Mouse (Mus musculus) neutrophil, adult 5-6 weeks (primary cell): ENCODE data around the gene Arhgap9. TPM values are rescaled to one million over a fixed set of nuclear protein-coding genes. Genes with fewer than 3 reads are reported as not detected.

ENCODE experiments used
- ATAC-seq: fragments of 151-379, 151-347 bp; 2 replicates; pipeline ENCODE4 v1.8.0; 2017; ENCODE audit warnings: mild to moderate bottlenecking, moderate TSS enrichment; ENCODE audit not compliant: insufficient number of reproducible peaks, poor library complexity, low FRiP score, severe bottlenecking; ENCODE audit errors: extremely low read depth
- total RNA-seq: library from RNA; stranded (forward); fragments of 200-1000 nt; gene quantifications from 2 replicates; pipeline ENCODE4 v1.2.3, GENCODE M21; 2017

Gene Arhgap9
- total RNA-seq, 1 experiment from 2014 or later = 150 TPM

DNA sequence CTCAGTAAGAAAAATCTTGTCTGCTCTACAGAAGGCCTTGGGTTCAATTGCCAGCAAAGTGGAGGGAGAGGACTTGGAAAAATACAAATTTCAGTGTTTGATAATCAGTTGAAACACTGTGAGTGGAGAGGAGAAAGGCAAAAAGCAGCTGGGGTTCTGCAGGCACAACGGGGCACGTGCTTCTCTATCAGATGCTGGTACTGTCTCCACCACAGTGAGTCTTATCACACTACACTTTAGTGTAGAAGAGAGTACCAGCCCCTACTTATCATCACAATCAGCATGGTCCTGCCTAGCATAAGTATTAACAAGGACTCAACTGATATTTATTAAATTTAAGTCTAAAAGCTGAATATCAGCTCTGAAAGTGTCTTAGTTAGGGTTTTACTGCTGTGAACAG, 4.5 kb upstream of the Arhgap9 start:
- no peak for ATAC-seq

DNA sequence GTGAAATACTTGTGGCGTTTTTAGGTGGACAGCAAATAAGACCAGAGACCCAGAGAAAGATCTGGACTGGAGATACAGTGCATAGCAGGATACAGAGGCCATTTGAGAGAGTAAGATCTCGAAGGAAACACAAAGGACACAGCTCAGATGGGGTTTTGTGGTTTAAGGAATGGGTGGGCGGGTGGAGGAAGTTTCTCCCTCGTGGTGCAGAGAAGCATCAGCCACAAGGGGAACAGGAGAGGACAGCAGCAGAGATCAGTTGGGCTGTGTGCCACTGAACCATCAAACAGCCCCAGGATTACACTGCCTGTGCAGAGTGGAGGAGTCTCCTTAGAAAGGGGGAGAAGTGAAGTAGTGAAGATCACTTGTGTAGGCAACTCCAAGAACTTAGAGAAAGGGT, 3.8 kb upstream of the Arhgap9 start:
- ATAC-seq = no peak

DNA sequence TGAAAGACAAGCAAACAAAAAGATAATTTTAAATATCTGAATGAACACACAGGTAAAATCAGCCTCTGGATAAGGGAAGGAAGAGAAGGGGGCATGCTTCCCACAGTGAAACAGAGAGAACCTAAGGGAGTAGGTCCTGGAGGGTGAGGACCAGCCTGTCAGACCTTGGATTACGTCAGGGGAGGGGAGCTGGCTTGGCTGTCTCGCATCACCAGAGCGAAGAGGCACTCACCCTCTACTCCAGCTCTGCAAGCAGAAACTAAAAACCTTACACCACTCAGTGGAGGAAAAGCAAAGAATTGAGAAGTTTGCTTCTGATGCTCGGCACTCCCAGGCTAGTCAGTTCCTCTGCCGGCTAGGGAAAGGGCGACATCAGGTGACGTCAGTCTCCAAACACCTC, 1.8 kb upstream of the Arhgap9 start:
- ATAC-seq = no peak

DNA sequence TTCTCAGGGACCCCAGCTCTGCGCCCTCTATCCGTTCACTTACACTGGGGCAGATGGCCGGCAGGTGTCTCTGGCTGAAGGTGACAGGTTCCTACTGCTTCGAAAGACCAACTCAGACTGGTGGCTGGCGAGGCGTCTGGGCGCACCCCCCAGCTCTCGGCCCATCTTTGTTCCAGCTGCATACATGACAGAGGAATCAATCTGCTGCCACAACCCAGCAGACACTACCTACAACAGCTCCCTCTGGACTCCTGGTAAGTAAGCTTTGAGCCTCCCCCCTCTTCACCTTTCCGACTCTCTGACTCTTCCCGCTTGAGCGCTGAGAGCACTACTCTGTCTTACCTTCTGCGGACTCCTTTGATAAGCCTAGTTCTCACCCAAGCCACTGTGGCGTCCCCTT, 414 bp downstream of the Arhgap9 start:
- no peak for ATAC-seq

DNA sequence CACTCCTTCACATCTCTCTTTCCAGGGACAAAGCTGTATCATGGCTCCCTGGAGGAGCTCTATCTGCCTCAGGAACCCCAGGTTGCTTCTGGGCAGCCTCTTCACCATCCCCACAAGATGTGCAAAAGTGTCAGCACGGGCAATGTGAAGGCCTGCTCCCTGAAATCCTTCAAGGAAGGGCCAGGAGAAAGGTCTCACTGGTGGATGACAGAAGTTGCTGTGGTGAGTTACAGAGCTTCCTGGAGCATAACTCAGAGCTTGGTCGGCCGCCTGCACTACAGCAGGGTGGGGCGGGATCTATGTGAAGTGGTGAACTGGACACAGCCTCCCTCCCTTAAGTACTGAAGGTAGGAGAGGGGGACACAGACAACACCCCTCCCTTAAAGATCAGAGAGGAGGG, 905 bp downstream of the Arhgap9 start:
- ATAC-seq = no peak

DNA sequence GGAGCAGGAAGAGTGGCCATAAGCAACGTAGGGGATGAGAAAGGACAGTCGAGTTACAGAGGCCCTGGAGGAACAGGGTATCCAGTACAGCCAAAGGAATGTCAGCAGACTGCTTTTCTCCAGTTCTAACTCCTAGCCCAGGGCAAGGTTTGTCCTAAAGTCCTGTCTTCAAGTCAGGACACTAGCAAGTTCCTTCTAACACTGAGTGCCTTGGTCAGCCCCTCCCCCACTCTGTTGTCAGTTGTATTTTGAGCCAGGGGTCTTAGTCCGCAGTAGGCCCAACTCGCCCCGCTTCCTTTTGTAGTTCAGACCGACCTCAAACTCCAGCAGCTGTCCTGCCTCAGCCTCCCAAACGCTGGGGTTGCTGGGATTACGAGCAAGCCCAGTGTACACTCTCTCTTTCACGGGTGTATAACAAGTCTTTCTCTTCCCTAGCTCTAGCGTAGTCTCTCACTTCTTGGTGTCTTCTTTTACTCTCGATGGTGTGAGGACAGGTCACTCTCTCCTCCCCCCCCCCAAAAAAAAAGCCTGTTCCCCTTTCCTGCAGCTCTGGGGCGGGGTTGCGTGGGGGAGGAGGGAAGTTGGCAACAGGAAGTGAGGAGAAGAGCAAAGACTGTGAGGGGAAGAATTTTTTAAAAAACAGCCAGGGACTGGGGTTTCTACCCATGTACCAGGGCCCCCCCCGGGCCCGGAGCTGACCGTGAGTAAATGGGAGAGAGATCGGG, 1.5 kb downstream of the Arhgap9 start:
- ATAC-seq = peak; percentile 67

DNA sequence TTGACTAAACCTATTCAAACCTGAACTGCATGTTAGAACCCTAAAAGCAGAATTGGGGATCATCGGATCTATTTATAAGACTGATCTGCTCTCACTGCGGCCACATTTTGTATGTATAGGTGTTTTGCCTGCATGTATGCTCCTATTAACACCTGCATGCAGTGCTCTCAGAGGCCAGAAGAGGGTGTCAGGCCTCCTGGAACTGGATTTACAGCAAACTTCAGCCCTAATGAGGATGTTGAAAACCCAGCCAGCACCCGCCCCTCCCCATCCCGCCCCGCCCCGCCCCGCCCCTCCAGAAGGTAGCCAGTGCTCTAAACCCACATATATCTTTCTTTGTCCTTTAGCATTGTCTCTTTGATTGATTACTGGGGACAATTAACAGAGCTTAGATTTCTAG, 2.7 kb downstream of the Arhgap9 start:
- peak; percentile 84 for ATAC-seq

DNA sequence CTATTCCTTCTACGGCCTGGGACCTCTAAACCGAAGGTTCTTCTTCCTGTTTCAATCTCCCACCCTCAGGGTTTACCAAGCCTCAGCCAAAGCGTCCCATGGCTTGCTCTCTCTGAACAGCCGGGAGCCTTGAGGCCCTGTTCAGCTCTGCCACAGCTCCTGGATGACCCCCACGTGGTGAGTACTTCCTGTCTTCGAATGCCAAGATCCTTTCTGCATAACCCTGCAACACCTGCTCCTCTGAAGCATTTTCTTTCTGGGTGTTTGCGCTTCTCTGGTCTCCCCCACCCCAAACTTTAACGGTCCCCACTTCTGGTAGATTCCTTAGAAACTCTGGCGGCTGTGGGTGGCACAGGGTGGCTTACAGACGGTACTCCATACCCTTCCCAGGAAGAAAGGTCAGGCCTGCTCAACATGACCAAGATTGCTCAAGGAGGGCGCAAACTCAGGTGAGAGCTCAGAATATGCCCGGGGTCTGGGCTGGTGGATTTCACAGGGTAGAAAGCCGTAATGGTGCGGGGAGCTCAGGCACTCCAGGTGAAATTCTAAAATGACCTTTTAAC, 3.8 kb downstream of the Arhgap9 start:
- no peak for ATAC-seq

DNA sequence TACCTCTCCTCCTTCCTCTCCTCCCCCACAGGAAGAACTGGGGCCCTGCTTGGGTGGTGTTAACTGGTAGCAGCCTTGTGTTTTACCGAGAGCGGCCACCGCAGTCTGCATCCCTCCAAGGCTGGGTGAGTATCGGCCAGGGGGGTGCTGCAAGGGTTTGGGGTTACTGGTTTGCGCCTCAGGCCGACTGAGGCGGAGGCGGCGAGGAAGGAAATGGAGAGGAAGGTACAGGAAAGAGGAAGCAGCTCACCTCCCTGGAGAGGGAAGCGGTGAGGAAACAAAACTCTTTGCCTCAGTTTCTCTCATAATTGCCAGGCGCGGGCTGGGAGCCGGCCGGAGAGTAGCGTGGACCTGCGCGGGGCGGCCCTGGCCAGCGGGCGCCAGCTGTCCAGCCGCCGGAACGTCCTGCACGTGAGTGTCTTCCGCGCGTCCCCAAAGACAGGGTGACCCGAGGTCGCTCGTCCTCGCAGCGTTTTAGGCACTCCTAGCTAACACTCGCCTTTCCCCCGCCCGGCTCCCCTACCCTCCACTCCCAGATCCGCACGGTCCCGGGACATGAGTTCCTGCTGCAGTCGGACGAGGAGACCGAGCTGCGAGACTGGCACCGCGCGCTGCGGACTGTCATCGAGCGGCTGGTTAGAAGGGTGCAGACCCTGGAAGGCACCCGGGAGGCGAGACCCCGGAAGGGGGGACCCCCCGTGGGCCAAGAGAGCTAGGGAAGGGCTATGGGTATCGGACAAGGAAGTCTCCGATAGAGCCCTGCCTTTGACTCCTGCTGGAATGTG, 4.4 kb downstream of the Arhgap9 start:
- ATAC-seq = no peak

DNA sequence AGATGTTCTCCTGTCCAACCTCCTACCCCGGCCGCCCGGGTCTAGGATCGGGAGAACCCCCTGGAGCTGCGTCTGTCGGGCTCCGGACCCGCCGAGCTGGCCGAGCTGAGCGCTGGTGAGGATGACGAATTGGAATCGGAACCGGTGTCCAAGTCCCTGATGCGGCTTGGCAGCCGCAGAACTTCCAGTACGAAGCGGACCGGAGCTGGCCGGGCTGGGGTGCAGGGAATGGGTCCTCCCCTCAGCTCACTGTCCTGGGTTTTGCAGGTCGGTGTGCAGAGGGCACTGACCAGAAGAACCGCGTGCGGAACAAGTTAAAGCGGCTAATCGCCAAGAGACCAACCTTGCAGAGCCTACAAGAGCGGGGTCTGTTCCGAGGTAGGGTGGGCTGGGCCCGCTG, 5.1 kb downstream of the Arhgap9 start:
- ATAC-seq = no peak

DNA sequence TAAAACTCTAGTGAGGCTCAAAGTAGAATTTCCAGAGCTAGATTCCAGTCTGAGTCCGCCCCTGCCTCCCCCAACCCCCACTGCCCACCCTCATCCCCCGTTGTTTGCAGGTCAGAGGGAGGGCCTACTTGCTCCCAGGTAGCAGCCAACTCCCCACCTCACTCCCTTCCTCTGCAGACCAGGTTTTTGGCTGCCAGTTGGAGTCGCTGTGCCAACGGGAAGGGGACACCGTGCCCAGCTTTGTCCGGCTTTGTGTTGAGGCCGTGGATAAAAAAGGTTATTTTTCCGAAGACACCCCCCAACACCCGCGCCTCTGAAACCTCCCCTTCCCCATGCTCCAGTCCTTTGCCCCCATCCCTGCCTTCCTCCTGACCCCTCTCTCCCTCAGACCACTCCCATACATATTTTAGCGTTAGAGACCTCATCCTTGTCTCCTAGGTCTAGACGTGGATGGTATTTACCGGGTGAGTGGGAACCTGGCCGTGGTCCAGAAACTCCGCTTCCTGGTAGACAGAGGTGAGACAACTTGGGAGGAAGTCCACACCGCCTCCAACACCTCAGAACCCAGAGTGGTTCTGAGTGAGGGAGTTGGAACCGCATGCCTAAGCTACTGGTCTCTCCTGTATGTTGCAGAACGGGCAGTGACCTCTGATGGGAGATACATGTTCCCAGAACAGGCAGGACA, 5.8 kb downstream of the Arhgap9 start:
- ATAC-seq = no peak

DNA sequence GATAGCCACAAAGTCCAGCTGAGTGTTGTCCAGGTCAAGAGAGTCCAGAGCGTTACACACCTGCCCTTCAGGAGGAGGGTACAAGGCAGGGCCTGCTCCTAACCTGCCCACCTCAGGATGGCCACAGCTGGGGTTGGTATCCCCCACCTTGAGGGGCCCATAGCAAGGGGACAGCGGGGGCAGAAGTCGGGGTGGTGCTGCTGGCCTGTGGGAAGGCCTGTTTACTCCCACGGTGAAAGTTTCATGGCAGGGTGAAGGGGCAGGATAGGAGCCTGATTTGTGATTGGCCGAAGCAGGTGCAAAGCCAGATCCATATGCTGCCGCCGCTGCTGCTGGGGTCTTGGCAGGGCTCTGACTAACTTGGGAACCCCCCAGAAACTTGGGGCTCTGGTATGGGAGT, 8.4 kb downstream of the Arhgap9 start:
- no peak for ATAC-seq

DNA sequence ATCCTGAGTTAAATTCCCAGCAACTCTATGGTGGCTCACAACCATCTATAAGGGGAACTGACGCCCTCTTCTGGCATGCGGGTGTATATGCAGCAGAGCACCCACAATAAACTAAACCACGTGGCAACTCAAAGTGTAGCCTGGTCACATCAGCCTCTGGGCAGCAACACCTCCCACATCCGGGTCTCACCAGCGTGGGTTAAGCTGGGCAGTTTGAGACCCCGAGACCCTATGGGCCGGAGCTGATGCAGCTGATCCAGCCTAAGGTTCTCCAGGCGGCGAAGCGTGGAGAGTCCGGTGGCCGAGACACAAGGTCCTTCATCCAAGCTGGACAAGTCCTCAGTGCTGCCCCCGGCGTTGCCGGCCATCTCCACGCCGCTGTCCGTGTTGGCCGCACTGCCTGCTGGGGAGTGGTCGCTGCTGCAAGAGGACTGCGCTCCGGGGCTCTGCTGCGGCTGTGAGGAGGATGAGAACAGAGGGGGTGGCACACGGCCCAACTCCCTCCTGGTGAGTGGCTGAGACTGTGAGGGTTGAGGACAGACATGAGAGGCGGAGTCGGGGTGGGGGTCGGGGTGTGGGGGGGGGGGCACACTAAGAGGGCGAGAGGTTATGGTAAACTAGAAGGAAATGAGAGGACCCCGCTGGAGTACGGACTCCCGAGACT, 10.6 kb downstream of the Arhgap9 start:
- ATAC-seq = no peak

DNA sequence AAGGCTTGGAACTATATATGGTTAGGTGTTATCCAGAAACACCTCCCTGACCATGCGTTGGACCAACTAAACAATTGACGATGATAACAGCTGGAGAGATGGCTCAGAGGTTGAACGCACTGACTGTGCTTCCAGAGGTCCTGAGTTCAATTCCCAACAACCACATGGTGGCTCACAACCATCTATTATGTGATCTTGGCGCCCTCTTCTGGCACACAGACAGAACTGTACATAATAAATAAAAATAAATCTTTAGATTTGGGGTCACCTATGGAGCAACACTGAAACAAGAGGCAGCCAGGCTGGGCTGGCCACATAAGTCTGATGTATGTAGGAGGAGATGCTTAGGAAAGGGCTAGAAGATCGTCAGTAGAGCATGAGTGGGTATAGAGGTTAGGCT, 11.4 kb downstream of the Arhgap9 start:
- peak; percentile 17; the same call in 1 of the 2 replicates for ATAC-seq

DNA sequence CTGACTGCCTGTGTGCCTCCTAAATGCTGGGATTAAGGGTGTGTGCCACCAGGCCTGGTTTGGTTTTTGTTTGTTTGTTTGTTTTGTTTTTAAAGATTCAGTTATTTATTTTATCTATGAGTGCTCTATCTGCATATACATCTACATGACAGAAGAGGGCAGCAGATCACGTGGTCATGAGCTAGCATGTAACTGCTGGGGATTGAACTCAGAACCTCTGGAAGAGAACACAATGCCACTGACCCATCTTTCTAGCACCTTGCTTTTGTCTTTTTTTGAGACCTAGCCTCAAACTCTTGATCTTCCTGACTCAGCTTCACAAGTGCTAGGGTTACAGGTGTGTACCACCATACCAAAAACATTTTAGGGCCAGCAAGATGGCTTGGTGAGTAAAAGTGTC, 13.5 kb downstream of the Arhgap9 start:
- ATAC-seq = no peak

DNA sequence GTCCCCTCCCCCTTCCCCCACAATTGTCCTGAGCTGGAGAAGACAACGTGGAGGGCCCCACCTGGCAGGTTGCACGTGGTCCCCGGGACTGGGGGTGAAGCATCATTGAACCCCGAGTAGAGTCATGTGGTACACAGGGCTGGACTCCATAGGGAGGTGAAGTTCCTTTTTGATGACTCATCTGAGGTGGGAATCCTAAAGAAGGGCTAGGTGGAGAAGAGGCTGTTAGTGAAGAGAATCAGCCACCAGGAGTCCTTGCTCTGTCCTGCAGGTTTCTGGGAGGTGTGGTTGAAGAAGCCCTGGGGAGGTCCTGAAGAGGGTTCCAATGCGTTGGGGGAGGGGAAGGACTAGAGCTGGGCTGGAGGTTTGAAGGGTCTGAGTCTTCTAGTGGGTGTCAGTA, 15.2 kb downstream of the Arhgap9 start:
- no peak for ATAC-seq

DNA sequence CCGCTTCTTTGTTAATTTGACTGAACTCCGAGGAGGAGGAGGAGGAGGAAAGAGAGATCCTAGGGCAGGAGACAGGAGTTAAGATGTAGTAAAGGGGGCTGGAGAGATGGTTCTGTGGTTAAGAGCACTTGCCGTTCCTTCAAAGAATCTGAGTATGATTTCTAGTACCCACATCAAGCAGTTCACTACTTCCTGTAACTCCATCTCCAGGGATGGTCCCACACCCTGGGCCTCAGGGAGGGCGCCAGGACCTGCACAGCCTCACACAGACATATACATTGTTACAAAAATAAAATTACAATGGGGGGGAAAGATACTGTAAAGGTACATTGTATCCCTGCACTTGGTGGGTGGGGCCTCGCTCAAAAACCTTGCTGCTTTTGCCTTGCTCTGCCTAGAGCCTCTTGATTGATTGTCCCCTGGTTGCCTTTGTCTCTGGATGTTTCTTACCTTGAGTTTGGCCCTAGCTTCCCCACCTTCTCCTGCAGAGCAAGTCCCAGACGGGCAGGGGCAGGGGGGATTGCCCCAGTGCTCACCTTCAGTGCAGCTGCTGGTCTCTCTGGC, 15.9 kb downstream of the Arhgap9 start:
- no peak for ATAC-seq

DNA sequence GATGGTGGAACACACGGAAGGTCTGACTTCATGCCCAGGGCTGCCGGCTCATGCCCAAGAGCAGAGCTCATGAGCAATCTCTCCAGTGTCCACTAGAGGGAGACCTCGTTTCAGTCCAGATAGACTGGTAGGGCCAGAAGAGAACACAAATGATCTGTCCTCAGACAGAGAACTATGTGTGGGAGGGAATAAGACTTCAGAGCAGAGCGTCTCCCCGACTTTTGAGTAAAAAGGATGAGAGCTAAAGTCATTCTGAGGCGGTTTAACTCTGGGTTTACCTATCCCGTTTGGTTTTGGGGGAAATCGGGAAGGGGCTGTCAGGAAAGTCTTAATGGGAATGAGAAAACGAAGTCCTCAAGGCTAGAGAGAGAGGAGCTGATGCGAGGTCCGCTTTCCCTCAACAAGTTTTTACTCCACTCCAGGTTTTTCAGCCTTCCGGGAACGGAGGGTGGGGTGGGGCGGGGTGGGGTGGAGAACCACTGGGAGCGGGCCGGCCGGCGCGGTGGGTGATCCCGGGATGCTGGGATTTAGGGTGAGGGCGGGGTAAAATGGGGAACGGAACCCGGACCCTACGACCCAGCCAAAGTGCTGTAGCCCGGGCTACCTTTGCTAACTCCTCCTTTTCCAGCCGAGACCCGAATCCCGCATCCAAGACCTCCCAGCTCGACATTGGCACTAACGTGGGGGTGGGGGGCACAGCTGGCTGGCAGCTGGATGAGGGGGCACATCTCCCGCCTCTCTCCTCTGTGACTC, 17.3 kb downstream of the Arhgap9 start:
- ATAC-seq = peak; percentile 90
